Mouse (Mus musculus) small intestine, adult 10 weeks (tissue): ENCODE results near the gene Gm49373. TPM values are rescaled to one million over a fixed set of nuclear protein-coding genes. Genes with fewer than 3 reads are reported as not detected.

ENCODE experiments used
- polyA plus RNA-seq: library from polyadenylated mRNA; stranded (reverse); fragments of 350-450 nt; fragmentation: Illumina TruSeq; extraction: RNeasy Lipid Tissue Mini Kit (QIAGEN cat#74804); gene quantifications from one replicate; pipeline ENCODE4 v1.2.3, GENCODE M21; 2014; ENCODE audit warnings: low replicate concordance

The Gm49373 gene
- polyA plus RNA-seq = 0.22 TPM

GRCm38 (mm10) chr9:21073044-21073840 is at the start of gene Gm49373, which contains the start of gene Fdx1l:
Gene Gm49373, minus strand, starts transcription at chr9:21073096.
Gene Fdx1l, minus strand, starts transcription at chr9:21073614.

GRCm38 (mm10) chr9:21091707-21092320 is 18.9 kb upstream of the Gm49373 start, which contains the start of the genes Gm38431 and Raver1:
Gene Gm38431, minus strand, starts transcription at chr9:21091997.
Gene Raver1, minus strand, starts transcription at chr9:21092008.

GRCm38 (mm10) chr9:21067006-21067684 is 5.8 kb downstream of the Gm49373 start, which contains the start of gene Zglp1:
Gene Zglp1, minus strand, starts transcription at chr9:21067093.

GRCm38 (mm10) chr9:21031896-21032351 is 41.0 kb downstream of the Gm49373 start, which contains the start of gene Icam5:
Gene Icam5, plus strand, starts transcription at chr9:21032073.

GRCm38 (mm10) chr9:21029291-21030054 is 43.4 kb downstream of the Gm49373 start, which contains the start of gene Icam4:
Gene Icam4, plus strand, starts transcription at chr9:21029373.

GRCm38 (mm10) chr9:21015571-21016130 is 57.2 kb downstream of the Gm49373 start, which contains the start of gene Icam1:
Gene Icam1, plus strand, starts transcription at chr9:21015985.

Other genes with a start within 250 kb of the Gm49373 start
- 3.6 TPM for gene A230050P20Rik, start 204.5 kb downstream of the Gm49373 start, polyA plus RNA-seq
- not detected for gene Angptl6, start 193.4 kb downstream of the Gm49373 start, polyA plus RNA-seq
- gene Ppan, start 184.9 kb downstream of the Gm49373 start, polyA plus RNA-seq = 0.48 TPM
- gene Eif3g, start 174.5 kb downstream of the Gm49373 start, polyA plus RNA-seq = 8.9 TPM
- 5.3 TPM for gene Dnmt1, start 113.2 kb downstream of the Gm49373 start, polyA plus RNA-seq
- gene S1pr2, start 96.3 kb downstream of the Gm49373 start, polyA plus RNA-seq = 0.07 TPM
- gene Mrpl4, start 70.4 kb downstream of the Gm49373 start, polyA plus RNA-seq = 1.6 TPM
- gene Icam1, start 57.1 kb downstream of the Gm49373 start, polyA plus RNA-seq = 2.1 TPM
- not detected for gene Icam4, start 43.7 kb downstream of the Gm49373 start, polyA plus RNA-seq
- not detected for gene Icam5, start 41.0 kb downstream of the Gm49373 start, polyA plus RNA-seq
- not detected for gene Zglp1, start 6.0 kb downstream of the Gm49373 start, polyA plus RNA-seq
- gene Fdx1l, start 518 bp upstream of the Gm49373 start, polyA plus RNA-seq = not detected
- gene Gm38431, start 18.9 kb upstream of the Gm49373 start, polyA plus RNA-seq = 1.3 TPM
- gene Raver1, start 18.9 kb upstream of the Gm49373 start, polyA plus RNA-seq = 10.2 TPM
- gene Tyk2, start 58.1 kb upstream of the Gm49373 start, polyA plus RNA-seq = 2.3 TPM
- gene Cdc37, start 76.9 kb upstream of the Gm49373 start, polyA plus RNA-seq = 1.6 TPM
- gene Pde4a, start 92.6 kb upstream of the Gm49373 start, polyA plus RNA-seq = 0.48 TPM
- 5.1 TPM for gene Keap1, start 166.3 kb upstream of the Gm49373 start, polyA plus RNA-seq
- gene S1pr5, start 175.3 kb upstream of the Gm49373 start, polyA plus RNA-seq = not detected
- 1.1 TPM for gene Atg4d, start 192.2 kb upstream of the Gm49373 start, polyA plus RNA-seq
- 0.89 TPM for gene Kri1, start 214.9 kb upstream of the Gm49373 start, polyA plus RNA-seq
- gene Cdkn2d, start 218.3 kb upstream of the Gm49373 start, polyA plus RNA-seq = 3.7 TPM
- gene Ap1m2, start 239.2 kb upstream of the Gm49373 start, polyA plus RNA-seq = 3.9 TPM
- 3.9 TPM for gene Slc44a2, start 247.6 kb upstream of the Gm49373 start, polyA plus RNA-seq